Mouse (Mus musculus): ENCODE results near the gene Plpp2. TPM values are rescaled to one million over a fixed set of nuclear protein-coding genes. Genes with fewer than 3 reads are reported as not detected.

The Plpp2 gene
- total RNA-seq, 2 experiments from 2014 or later, result 5.7 to 6.0 TPM

- no peak for DNase-seq
Measured at GRCm38 (mm10) chr10:79527453-79527845, 6.1 kb downstream of the Plpp2 start.

- DNase-seq, result no peak
Measured at GRCm38 (mm10) chr10:79526661-79527452, 6.7 kb downstream of the Plpp2 start.

- DNase-seq, result no peak
Measured at GRCm38 (mm10) chr10:79525456-79526325, 7.9 kb downstream of the Plpp2 start.

DNA sequence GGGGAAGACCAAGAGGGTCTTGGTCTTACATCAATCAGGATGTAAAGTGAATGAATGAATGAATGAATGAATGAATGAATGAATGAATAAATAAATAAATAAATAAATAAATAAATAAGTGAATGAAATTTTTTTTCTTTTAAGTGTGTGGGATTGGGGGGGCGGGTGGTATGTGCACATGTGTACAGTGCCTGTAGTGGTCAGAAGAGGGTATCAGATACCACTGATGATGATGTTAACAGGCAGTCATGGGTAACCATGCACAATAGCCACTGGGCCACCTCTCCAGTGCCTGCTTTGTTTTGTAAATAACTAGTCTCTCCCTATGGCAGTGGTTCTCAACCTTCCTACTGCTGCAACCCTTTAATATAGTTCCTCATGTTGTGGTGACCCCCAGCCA is 9.2 kb downstream of the Plpp2 start:
- DNase-seq, result no peak

DNA sequence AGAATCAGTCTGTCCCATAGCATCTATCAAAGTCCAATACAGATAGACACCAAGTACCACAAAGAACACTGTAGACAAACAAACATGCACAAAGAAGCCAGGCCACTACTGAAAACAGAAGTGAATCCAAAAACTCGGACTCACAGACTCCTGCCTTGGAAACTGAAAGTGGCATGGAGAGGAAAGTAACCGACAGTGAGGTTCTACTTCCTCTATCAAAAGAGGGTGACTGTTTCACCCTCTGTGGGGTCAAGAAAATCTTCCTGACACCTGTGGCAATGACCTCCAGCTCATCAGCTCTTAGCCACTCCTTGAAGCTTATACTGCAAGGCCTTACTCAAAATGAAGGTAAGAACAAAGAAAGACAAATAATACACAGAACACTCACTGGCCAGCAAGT is 26.9 kb downstream of the Plpp2 start:
- DNase-seq, result no peak

DNA sequence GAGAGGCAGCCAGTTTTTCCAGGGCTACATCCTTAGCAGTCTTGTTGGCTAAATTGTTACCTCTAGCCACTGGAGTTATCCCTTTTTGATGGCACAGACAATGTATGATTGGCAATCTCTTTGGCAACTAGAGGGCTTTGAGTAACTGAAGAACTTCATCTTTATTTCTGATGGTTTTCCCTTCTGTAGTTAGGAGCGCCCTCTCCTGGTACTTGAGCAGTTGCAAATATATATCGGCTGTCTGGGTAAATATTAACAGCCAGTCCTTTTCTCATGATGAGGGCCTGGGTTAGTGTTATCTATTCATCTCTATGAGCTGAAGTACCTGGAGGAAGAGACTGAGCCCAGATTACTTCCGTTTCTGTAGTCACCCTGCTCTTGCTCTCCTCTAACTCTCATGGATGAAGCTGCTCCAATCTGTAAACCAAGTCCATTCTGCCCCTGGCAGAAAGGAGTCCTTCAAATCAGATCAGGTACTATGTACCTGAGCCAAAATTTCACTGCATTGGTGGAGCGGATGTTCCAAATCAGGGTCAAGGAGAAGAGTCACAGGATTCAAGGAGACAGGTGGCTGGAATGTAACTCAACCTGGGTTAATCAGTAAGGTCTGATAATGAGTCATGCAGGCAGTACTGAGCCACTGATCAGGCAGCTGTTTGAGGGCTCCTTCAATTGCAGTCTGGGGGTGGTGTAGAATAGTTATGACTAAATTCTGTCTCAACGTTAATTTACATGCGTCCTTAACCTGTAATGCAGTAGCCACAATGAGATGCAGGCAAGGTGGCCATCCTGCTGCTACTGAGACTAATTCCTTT is 30.6 kb downstream of the Plpp2 start:
- no peak for DNase-seq

DNA sequence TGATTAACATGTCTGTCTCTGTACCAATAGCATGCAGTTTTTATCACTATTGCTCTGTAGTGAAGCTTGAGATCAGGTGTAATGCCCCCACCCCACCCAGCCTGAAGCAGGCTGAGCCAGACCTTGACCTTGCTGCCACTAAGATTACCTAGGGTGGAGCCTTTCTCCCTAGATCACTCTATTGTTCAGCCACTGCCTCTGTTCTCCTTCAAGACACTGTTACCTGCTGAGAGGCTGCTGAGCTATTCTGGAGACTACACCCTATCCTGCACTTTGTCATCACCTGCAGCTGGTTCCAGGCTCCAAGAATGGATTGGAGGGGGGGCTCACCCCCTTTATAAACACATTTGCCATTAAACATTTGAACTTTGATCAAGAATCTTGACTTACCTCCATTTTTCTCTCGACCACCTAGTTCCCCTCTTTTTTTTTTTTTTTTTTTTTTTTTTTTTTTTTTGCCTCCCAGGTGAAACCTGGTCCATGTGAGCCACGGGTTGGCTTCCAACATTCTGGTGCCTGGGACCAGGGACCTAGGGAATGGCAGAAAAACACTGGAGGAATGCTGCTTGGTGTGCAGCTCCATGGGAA is 36.8 kb downstream of the Plpp2 start:
- DNase-seq, result no peak

DNA sequence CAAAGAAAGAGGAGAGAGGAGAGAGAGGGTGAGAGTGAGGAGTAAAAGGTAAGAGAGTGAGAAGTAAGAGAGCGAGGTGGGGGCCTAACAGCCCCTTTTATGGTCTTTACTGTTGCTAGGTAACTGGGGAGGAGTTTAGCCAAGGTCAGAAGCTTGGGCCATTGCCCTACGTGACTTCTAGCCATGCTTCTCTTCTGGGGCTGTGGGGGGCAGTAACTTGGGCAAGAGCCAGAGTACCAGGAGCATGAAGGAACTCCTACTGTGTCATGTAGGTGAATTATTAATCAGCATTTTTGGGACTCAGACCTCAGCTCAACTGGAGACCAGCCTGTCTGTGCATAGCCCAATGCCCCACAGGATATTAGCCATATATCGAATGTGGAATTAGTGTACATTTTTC is 37.7 kb downstream of the Plpp2 start:
- DNase-seq, result no peak

Small RNA genes lying within 50 kb of the gene (microRNA-seq; reads per million reads assigned to microRNA genes)
- gene Mir6909, result 0.35 to 0.41 reads per million in 2 experiments

Other genes with a start within 250 kb of the Plpp2 start
- not detected for gene Vmn2r82, start 177.3 kb downstream of the Plpp2 start, total RNA-seq (2021)
- gene Vmn2r83, start 65.1 kb downstream of the Plpp2 start, total RNA-seq (2021), result not detected
- gene Mier2, start 21.4 kb upstream of the Plpp2 start, total RNA-seq (2021), result 10 to 100 TPM; 19.7 to 21.9 TPM
- gene Theg, start 53.5 kb upstream of the Plpp2 start, total RNA-seq (2021), result not detected
- gene C2cd4c, start 80.2 kb upstream of the Plpp2 start, total RNA-seq (2021), result under 1 TPM; 0.10 to 0.11 TPM
- gene Shc2, start 104.1 kb upstream of the Plpp2 start, total RNA-seq (2021), result 1 to 10 TPM; 3.2 to 3.7 TPM
- not detected for gene Odf3l2, start 111.9 kb upstream of the Plpp2 start, total RNA-seq (2021)
- gene Madcam1, start 130.8 kb upstream of the Plpp2 start, total RNA-seq (2021), result under 1 TPM; 0.36 to 0.67 TPM
- 10 to 100 TPM; 18.8 to 20.3 TPM for gene Tpgs1, start 135.6 kb upstream of the Plpp2 start, total RNA-seq (2021)
- gene Cdc34, start 148.4 kb upstream of the Plpp2 start, total RNA-seq (2021), result 100 to 1,000 TPM; 134 to 145 TPM
- gene Gzmm, start 155.2 kb upstream of the Plpp2 start, total RNA-seq (2021), result 1 to 10 TPM; 2.9 to 3.7 TPM
- 100 to 1,000 TPM; 793 to 876 TPM for gene Bsg, start 170.7 kb upstream of the Plpp2 start, total RNA-seq (2021)
- gene Hcn2, start 182.8 kb upstream of the Plpp2 start, total RNA-seq (2021), result 1 to 10 TPM; 7.6 to 9.5 TPM
- 10 to 100 TPM; 35.4 to 39.6 TPM for gene Polrmt, start 212.8 kb upstream of the Plpp2 start, total RNA-seq (2021)
- gene Fgf22, start 221.3 kb upstream of the Plpp2 start, total RNA-seq (2021), result not detected
- 10 to 100 TPM; 40.3 to 45.9 TPM for gene Rnf126, start 233.2 kb upstream of the Plpp2 start, total RNA-seq (2021)
- 10 to 100 TPM; 10.3 TPM for gene Fstl3, start 243.5 kb upstream of the Plpp2 start, total RNA-seq (2021)